Comparison of ENCODE assay signal across 8 mouse cellular contexts in the genomic region with DNA sequence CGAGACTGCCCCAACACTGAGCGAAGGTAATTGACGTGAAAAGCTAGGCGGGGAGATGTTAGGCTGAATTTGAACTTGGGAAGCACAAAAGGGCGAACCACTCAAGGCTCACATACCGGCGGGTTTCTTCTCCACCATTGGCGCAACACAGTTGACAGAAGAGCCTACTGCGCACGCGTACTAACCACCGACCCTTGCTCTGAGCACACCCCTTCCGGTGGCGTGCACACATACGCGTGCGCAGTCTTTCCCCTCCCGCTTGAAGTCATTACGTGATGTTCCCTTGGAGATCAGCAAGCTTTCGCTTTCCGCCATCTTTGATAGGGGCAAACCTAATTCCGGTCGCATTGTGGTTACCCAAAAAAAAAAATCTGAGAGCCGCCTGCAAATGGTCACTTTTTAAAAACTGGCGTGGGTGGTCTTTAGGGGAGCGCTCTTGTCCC. TPM values are rescaled to one million over a fixed set of nuclear protein-coding genes. Genes with fewer than 3 reads are reported as not detected.
A peak's percentile ranks its signal among the peaks of the same experiment; 100 is the strongest.
DNase-seq lines count a peak whose midpoint lies in the region; ATAC-seq and TF ChIP-seq lines count a peak whose summit lies in the region.

Gene Plod3, plus strand, starts transcription at position 325 of the 443 bp plus-strand sequence.

- no peaks in the 10 kb centered on the region for H3K27me3 ChIP-seq in MEL (ENCODE audit: control insufficient read depth in 1 of 2, insufficient read depth in 2 of 2, low read length in 2 of 2)
- no peaks in the 10 kb centered on the region for H3K27me3 ChIP-seq in cerebellum, adult 2 months (ENCODE audit: control insufficient read depth, insufficient read depth, low read length)
- H3K27me3 ChIP-seq in forebrain, postnatal 0 days (ENCODE audit: insufficient read depth, low read length): no peaks in the 10 kb centered on the region
- no peaks in the 10 kb centered on the region for H3K27me3 ChIP-seq in lung, embryonic 15.5 days

- TF ChIP-seq CTCF in MEL (IDR thresholded peaks at IDR 0.05 in 2 of 3, conservative IDR thresholded peaks at IDR 0.05 in 1 of 3; ENCODE audit: control insufficient read depth in 1 of 3, insufficient read depth in 1 of 3, low read depth in 2 of 3, low read length in 3 of 3, poor library complexity in 1 of 3, severe bottlenecking in 1 of 3): no peak
- no peak for TF ChIP-seq CTCF in cerebellum, adult 2 months (IDR thresholded peaks at IDR 0.05; ENCODE audit: borderline replicate concordance, insufficient read depth, low read depth, low read length)
- TF ChIP-seq CTCF in forebrain, postnatal 0 days (IDR thresholded peaks at IDR 0.05; ENCODE audit: low read depth): no peak; the same call in none of the 2 replicates

- no peaks in the 10 kb centered on the region for H3K9me3 ChIP-seq in MEL (replicated peaks; ENCODE audit: insufficient read depth, low read length)
- no peaks in the 10 kb centered on the region for H3K9me3 ChIP-seq in forebrain, postnatal 0 days (ENCODE audit: low read length)
- H3K9me3 ChIP-seq in lung, embryonic 15.5 days: no peaks in the 10 kb centered on the region

- H3K4me2 ChIP-seq in forebrain, postnatal 0 days (ENCODE audit: low read depth): peak within 1 kb of the TSS; percentile 91
- H3K4me2 ChIP-seq in lung, embryonic 15.5 days: peak within 1 kb of the TSS; percentile 87

- peak; percentile 99 for DNase-seq in MEL (ENCODE audit: low read depth, low spot score)
- DNase-seq in cerebellum, adult 2 months: peak; percentile 95 to 98
- peak; percentile 100 for DNase-seq in forebrain, postnatal 0 days
- peak; percentile 96 for DNase-seq in heart, postnatal 4 days
- DNase-seq in layer of hippocampus, adult 8-10 months (ENCODE audit: low spot score in 2 of 2): peak; percentile 96
- peak; percentile 96 for DNase-seq in ovary, adult 18-20 months (ENCODE audit: low spot score)
- DNase-seq in thymus, postnatal 10 days (ENCODE audit: low spot score in 2 of 2): peak; percentile 95 to 96

- H3K9ac ChIP-seq in MEL (ENCODE audit: control insufficient read depth, low read depth, low read length, poor library complexity, severe bottlenecking): peak within 1 kb of the TSS; percentile 92
- H3K9ac ChIP-seq in forebrain, postnatal 0 days: peak within 1 kb of the TSS; percentile 99
- peak within 1 kb of the TSS; percentile 87 for H3K9ac ChIP-seq in lung, embryonic 15.5 days

- H3K4me1 ChIP-seq in MEL (ENCODE audit: control insufficient read depth in 1 of 2, insufficient read depth in 2 of 2, low read length in 2 of 2): peaks cover 0 to 9% of the 10 kb centered on the region in 2 experiments; a peak in 2 of 4 replicates
- no peaks in the 10 kb centered on the region for H3K4me1 ChIP-seq in cerebellum, adult 2 months (ENCODE audit: control insufficient read depth, insufficient read depth, low read length)
- peaks cover 3% of the 10 kb centered on the region; the same call in 1 of the 2 replicates for H3K4me1 ChIP-seq in forebrain, postnatal 0 days (ENCODE audit: insufficient read depth)
- H3K4me1 ChIP-seq in lung, embryonic 15.5 days: peaks cover 15% of the 10 kb centered on the region

- peak; percentile 47 to 77; a peak in 3 of 4 replicates for TF ChIP-seq POLR2A in MEL (IDR thresholded peaks at IDR 0.05; ENCODE audit: control insufficient read depth in 1 of 2, insufficient read depth in 1 of 2, low read depth in 1 of 2, low read length in 2 of 2, poor library complexity in 1 of 2)
- peak; percentile 76; the same call in 1 of the 2 replicates for TF ChIP-seq POLR2A in cerebellum, adult 2 months (IDR thresholded peaks at IDR 0.05; ENCODE audit: borderline replicate concordance, insufficient read depth, low read length)

- peak within 1 kb of the TSS; percentile 95 for H3K4me3 ChIP-seq in MEL (ENCODE audit: control insufficient read depth in 1 of 2, insufficient read depth in 1 of 2, low read depth in 2 of 2, low read length in 2 of 2)
- peak within 1 kb of the TSS; percentile 85 for H3K4me3 ChIP-seq in cerebellum, adult 2 months (replicated peaks; ENCODE audit: insufficient read depth, low read depth, low read length)
- H3K4me3 ChIP-seq in forebrain, postnatal 0 days (ENCODE audit: low read depth, low read length): peak within 1 kb of the TSS; percentile 98
- peak within 1 kb of the TSS; percentile 77 for H3K4me3 ChIP-seq in lung, embryonic 15.5 days

- TF ChIP-seq RAD21 in MEL (IDR thresholded peaks at IDR 0.05; ENCODE audit: low read depth, low read length): no peak

- peaks cover 0 to 2% of the 10 kb centered on the region in 2 experiments; a peak in 1 of 4 replicates for H3K36me3 ChIP-seq in MEL (ENCODE audit: control insufficient read depth in 1 of 2, insufficient read depth in 2 of 2, low read length in 2 of 2)
- peaks cover 54% of the 10 kb centered on the region for H3K36me3 ChIP-seq in forebrain, postnatal 0 days (ENCODE audit: insufficient read depth)
- H3K36me3 ChIP-seq in lung, embryonic 15.5 days: peaks cover 34% of the 10 kb centered on the region

- peak; percentile 97 for ATAC-seq in forebrain, postnatal 0 days
- peak; percentile 89 for ATAC-seq in lung, embryonic 15.5 days (ENCODE audit: borderline replicate concordance, extremely low read depth, low FRiP score, low TSS enrichment)

- WGBS in cerebellum, adult 2 months: under 1% methylated on average over 26 of the region's 26 CpGs
- WGBS in forebrain, postnatal 0 days: under 1% methylated on average over 26 of the region's 26 CpGs
- under 1% methylated on average over 26 of the region's 26 CpGs for whole genome bisulfite sequencing in lung, embryonic 15.5 days

- H3K79me2 ChIP-seq in MEL (ENCODE audit: control insufficient read depth, insufficient read depth, low read length, poor library complexity): peaks cover 7% of the 10 kb centered on the region; the same call in 1 of the 2 replicates

- H3K27ac ChIP-seq in MEL (ENCODE audit: control insufficient read depth, low read depth, low read length): peak within 1 kb of the TSS; percentile 77
- H3K27ac ChIP-seq in cerebellum, adult 2 months (ENCODE audit: insufficient read depth, low read length): peak within 1 kb of the TSS; percentile 27
- H3K27ac ChIP-seq in forebrain, postnatal 0 days (ENCODE audit: low read depth, low read length): peak within 1 kb of the TSS; percentile 96
- H3K27ac ChIP-seq in lung, embryonic 15.5 days: peak within 1 kb of the TSS; percentile 94

- no peak; a peak in 2 of 4 replicates for TF ChIP-seq EP300 in MEL (IDR thresholded peaks at IDR 0.05; ENCODE audit: low read depth in 1 of 2, low read length in 2 of 2)

TF ChIP-seq in MEL, 35 proteins besides CTCF, POLR2A, EP300 and RAD21 (continues in another document):
- TF ChIP-seq MYC (IDR thresholded peaks at IDR 0.05; ENCODE audit: low read depth, low read length) (peak; percentile 92), USF1 (IDR thresholded peaks at IDR 0.05; ENCODE audit: low read depth, low read length) (0 out of 2 replicates have a peak, but pooled peaks have one; percentile 49), UBTF (IDR thresholded peaks at IDR 0.05; ENCODE audit: borderline replicate concordance, insufficient read depth, low read depth, low read length) (no peak), RCOR1 (IDR thresholded peaks at IDR 0.05; ENCODE audit: low read depth, low read length) (0 out of 2 replicates have a peak, but pooled peaks have one; percentile 24), TAL1 (IDR thresholded peaks at IDR 0.05; ENCODE audit: low read length) (no peak), ELF1 (IDR thresholded peaks at IDR 0.05; ENCODE audit: low read depth, low read length) (peak; percentile 86), TBP (IDR thresholded peaks at IDR 0.05; ENCODE audit: low read depth, low read length) (peak; percentile 81; the same call in 1 of the 2 replicates), HCFC1 (IDR thresholded peaks at IDR 0.05; ENCODE audit: low read depth, low read length) (peak; percentile 95), ETS1 (IDR thresholded peaks at IDR 0.05; ENCODE audit: low read depth, low read length) (peak; percentile 30; the same call in 1 of the 2 replicates), ZMIZ1 (IDR thresholded peaks at IDR 0.05; ENCODE audit: low read depth, low read length) (0 out of 2 replicates have a peak, but pooled peaks have one; percentile 13), E2F4 (IDR thresholded peaks at IDR 0.05; ENCODE audit: borderline replicate concordance, low read depth, low read length) (0 out of 2 replicates have a peak, but pooled peaks have one; percentile 38), CHD2 (IDR thresholded peaks at IDR 0.05; ENCODE audit: low read length) (no peak), GABPA (IDR thresholded peaks at IDR 0.05; ENCODE audit: low read depth, low read length) (no peak), POLR2AphosphoS2 (IDR thresholded peaks at IDR 0.05; ENCODE audit: low read length) (peak; percentile 77), NELFE (IDR thresholded peaks at IDR 0.05; ENCODE audit: low read depth, low read length) (peak; percentile 81), CHD1 (IDR thresholded peaks at IDR 0.05; ENCODE audit: low read depth, low read length) (0 out of 2 replicates have a peak, but pooled peaks have one; percentile 60), BHLHE40 (IDR thresholded peaks at IDR 0.05; ENCODE audit: borderline replicate concordance, low read depth, low read length) (no peak; the same call in 1 of the 2 replicates), NRF1 (IDR thresholded peaks at IDR 0.05; ENCODE audit: insufficient read depth, low read depth, low read length, poor library complexity, severe bottlenecking) (peak; percentile 94), ZNF384 (IDR thresholded peaks at IDR 0.05; ENCODE audit: low read depth, low read length) (peak; percentile 94), MYB (IDR thresholded peaks at IDR 0.05; ENCODE audit: low read depth, low read length) (peak; percentile 81), ZKSCAN1 (IDR thresholded peaks at IDR 0.05; ENCODE audit: low read depth, low read length) (no peak), SIN3A (IDR thresholded peaks at IDR 0.05; ENCODE audit: low read length) (peak; percentile 97), ZC3H11A (IDR thresholded peaks at IDR 0.05; ENCODE audit: low read depth, low read length) (no peak), POLR2AphosphoS5 (IDR thresholded peaks at IDR 0.05; ENCODE audit: borderline replicate concordance, low read depth, low read length) (no peak), TCF12 (IDR thresholded peaks at IDR 0.05; ENCODE audit: low read depth, low read length) (peak; percentile 41)

RNA-seq across cellular contexts. Expression of gene Plod3, which starts in this region (rescaled TPM):
- total RNA-seq in MEL (2012; rRNA removed): 47.3 and 56.0 TPM in 2 replicates
- polyA plus RNA-seq in MEL (2012; ENCODE audit: insufficient read depth in 1 of 2, insufficient read length in 2 of 2, low read depth in 1 of 2, low replicate concordance in 2 of 2, missing spikeins in 1 of 2): 10 to 100 TPM in 1 of 2 experiments, not detected in 1; 62.8 TPM
- polyA plus RNA-seq in cerebellum, adult 2 months (2012; rRNA removed): 38.6 and 39.7 TPM in 2 replicates
- total RNA-seq in forebrain, postnatal 0 days (2014; rRNA removed): 46.6 and 55.2 TPM in 2 replicates
- polyA plus RNA-seq in forebrain, postnatal 0 days (2015; fragmentation: Nextera tagmentation; extraction: Ambion mirVana): 18.2 and 21.7 TPM in 2 replicates
- 10 to 100 TPM; 46.9 to 51.8 TPM for total RNA-seq in heart, postnatal 4 days (2021)
- total RNA-seq in layer of hippocampus, adult 8-10 months (2022): 10 to 100 TPM; 37.1 to 51.5 (median 46.0) TPM
- 55.9 and 58.9 TPM in 2 replicates for polyA plus RNA-seq in lung, embryonic 15.5 days (2015; fragmentation: Nextera tagmentation; extraction: Ambion mirVana)

Comparison
In these comparisons a context has a peak if more than half of its experiments do, and no peak if none do; other contexts are left out.
1. Peak in every context shown above with its lines: DNase-seq, ATAC-seq, H3K4me3 ChIP-seq and H3K27ac ChIP-seq.
2. H3K27ac ChIP-seq: peak in every context shown above with its lines; median percentile 96 in forebrain, postnatal 0 days; 94 in lung, embryonic 15.5 days; 77 in MEL; 27 in cerebellum, adult 2 months.